Mouse (Mus musculus) hindbrain, postnatal 0 days (tissue): ENCODE measurements at regions not wholly inside any gene's neighbourhood (a gene's known extent, or its start where the extent isn't known, plus 50 kb on each side); places are given as distances from the start of the nearest gene placed in this dataset.

Experiments used
- ATAC-seq: fragments of 200-750 bp; cut with Nextera tagmentation; 2 replicates; pipeline ENCODE4 v1.8.0; 2017; ENCODE audit warnings: mild to moderate bottlenecking, moderate TSS enrichment, moderate library complexity
- DNase-seq: peaks from one replicate; pipeline ENCODE4 v3.0.0-alpha.2; 2015; ENCODE audit warnings: low spot score
- H3K27ac ChIP-seq: fragments of 300-500 bp; sonication (generic); 2 replicates; pipeline ENCODE4 v1.5.1; 2014; ENCODE audit warnings: mild to moderate bottlenecking
- H3K27me3 ChIP-seq: fragments of 300-500 bp; sonication (generic); 2 replicates; pipeline ENCODE4 v1.6.1; 2014; ENCODE audit warnings: low read length, mixed read lengths; ENCODE audit not compliant: insufficient read depth
- H3K36me3 ChIP-seq: fragments of 300-500 bp; sonication (generic); 2 replicates; pipeline ENCODE4 v1.6.1; 2014; ENCODE audit warnings: low read length, mixed read lengths; ENCODE audit not compliant: insufficient read depth
- H3K4me1 ChIP-seq: fragments of 300-500 bp; sonication (generic); 2 replicates; pipeline ENCODE4 v1.6.1; 2014; ENCODE audit warnings: antibody characterized with exemption, low read length, mixed read lengths; ENCODE audit not compliant: insufficient read depth
- H3K4me2 ChIP-seq: fragments of 300-500 bp; sonication (generic); 2 replicates; pipeline ENCODE4 v1.6.1; 2014; ENCODE audit warnings: low read depth, mild to moderate bottlenecking, low read length, moderate library complexity, mixed read lengths
- H3K4me3 ChIP-seq: fragments of 300-500 bp; sonication (generic); 2 replicates; pipeline ENCODE4 v1.5.1; 2014; ENCODE audit warnings: low read length
- H3K9ac ChIP-seq: fragments of 300-500 bp; sonication (generic); replicated peaks from 2 replicates; pipeline ENCODE4 v1.6.1; 2014; ENCODE audit warnings: mild to moderate bottlenecking, low read length, moderate library complexity, mixed read lengths
- H3K9me3 ChIP-seq: fragments of 300-500 bp; sonication (generic); 2 replicates; pipeline ENCODE4 v1.6.1; 2016; ENCODE audit warnings: low read length, mixed read lengths
- CTCF ChIP-seq: IDR thresholded peaks from 2 replicates; pipeline ENCODE4 v1.5.1; 2016; ENCODE audit warnings: antibody characterized with exemption, control low read depth, low read depth
- WGBS: fragments of 180-500 bp; shearing (Covaris S2); extraction: QIAGEN DNeasy Blood & Tissue Kit; methylation state at CpG from one replicate; pipeline ENCODE4 v1.1.7; 2014; 5-methylcytosine and 5-hydroxymethylcytosine counted together

GRCm38 (mm10) chr10:91923626-91924025 lies 742.5 kb upstream of the Tmpo start:
- no peaks in the 10 kb centered on the region for H3K4me1 ChIP-seq
- no peak overlapping the region for H3K9ac ChIP-seq
- WGBS, result 77% methylated on average over 3 of the region's 3 CpGs
- H3K4me2 ChIP-seq, result no peak overlapping the region
- no peaks in the 10 kb centered on the region for H3K36me3 ChIP-seq
- no peak overlapping the region for H3K4me3 ChIP-seq
- H3K27ac ChIP-seq, result no peak overlapping the region
- H3K27me3 ChIP-seq, result no peaks in the 10 kb centered on the region
- DNase-seq (no peak), ATAC-seq (no peak)
- no peak for TF ChIP-seq CTCF
- H3K9me3 ChIP-seq, result no peaks in the 10 kb centered on the region

- Histone ChIP-seq H3K36me3 (no peaks in the 10 kb centered on the region), H3K9me3 (no peaks in the 10 kb centered on the region), H3K4me1 (no peaks in the 10 kb centered on the region), H3K4me3 (no peak overlapping the region), H3K27me3 (no peaks in the 10 kb centered on the region), H3K4me2 (no peak overlapping the region), H3K9ac (no peak overlapping the region), H3K27ac (no peak overlapping the region)
- ATAC-seq (no peak), DNase-seq (no peak)
- WGBS, result 86% methylated on average over 6 of the region's 6 CpGs
- no peak for TF ChIP-seq CTCF
Observed at GRCm38 (mm10) chr10:91889864-91890263, 708.7 kb upstream of the Tmpo start.

DNA sequence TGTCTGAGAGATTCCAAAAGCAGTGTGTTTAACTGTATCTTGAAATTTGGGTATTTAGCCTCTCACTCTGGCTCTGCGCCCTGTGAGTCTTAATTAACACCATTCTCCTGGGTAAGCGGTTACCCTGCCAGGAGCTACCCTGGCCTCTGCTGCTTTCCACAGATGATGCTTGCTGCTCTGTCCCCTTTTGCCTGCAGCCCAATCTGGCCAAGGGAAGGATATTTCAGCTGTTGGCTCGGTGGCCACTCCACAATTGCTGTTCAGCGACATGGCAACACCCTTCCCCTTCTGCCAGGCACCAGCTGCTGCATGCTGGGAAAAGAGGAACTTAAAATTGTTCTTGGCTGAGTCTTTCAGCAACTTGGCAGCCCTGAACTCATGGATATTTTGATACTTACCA lies 707.4 kb upstream of the Tmpo start:
- no peaks in the 10 kb centered on the region for H3K27me3 ChIP-seq
- H3K4me1 ChIP-seq, result no peaks in the 10 kb centered on the region
- H3K36me3 ChIP-seq, result no peaks in the 10 kb centered on the region
- no peak for TF ChIP-seq CTCF
- no peaks in the 10 kb centered on the region for H3K9me3 ChIP-seq
- H3K9ac ChIP-seq, result no peak overlapping the region
- H3K4me3 ChIP-seq, result no peak overlapping the region
- H3K4me2 ChIP-seq, result no peak overlapping the region
- no peak overlapping the region for H3K27ac ChIP-seq
- ATAC-seq (peak; percentile 84), DNase-seq (peak; percentile 81)
- WGBS, result 44% methylated on average over 4 of the region's 4 CpGs

DNA sequence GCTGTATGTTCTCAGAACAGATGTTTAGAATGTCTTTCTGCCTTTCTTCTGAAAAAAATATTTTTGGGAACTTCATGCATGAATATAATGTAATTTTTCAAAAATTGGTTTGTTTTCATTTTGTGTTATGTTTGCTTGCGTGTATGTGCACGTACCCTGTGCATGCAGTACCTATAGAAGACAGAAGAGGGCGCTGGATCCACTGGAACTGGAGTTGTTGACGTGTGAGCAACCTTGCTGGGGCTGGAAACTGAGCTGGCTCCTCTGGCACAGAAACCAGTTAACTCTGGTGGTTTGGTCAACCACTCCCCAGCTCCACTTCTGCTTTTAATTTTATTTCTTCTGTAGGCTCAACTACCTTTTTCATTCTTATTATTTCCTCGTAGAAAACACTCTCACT lies 702.0 kb upstream of the Tmpo start:
- no peak for ATAC-seq
- H3K27ac ChIP-seq, result no peak overlapping the region
- H3K36me3 ChIP-seq, result no peaks in the 10 kb centered on the region
- H3K9me3 ChIP-seq, result no peaks in the 10 kb centered on the region
- no peaks in the 10 kb centered on the region for H3K27me3 ChIP-seq
- no peak overlapping the region for H3K4me3 ChIP-seq
- peak; percentile 14 for DNase-seq
- TF ChIP-seq CTCF, result peak; percentile 61
- H3K4me2 ChIP-seq, result no peak overlapping the region
- H3K9ac ChIP-seq, result no peak overlapping the region
- no peaks in the 10 kb centered on the region for H3K4me1 ChIP-seq
- WGBS, result 73% methylated on average over 5 of the region's 5 CpGs

- no peak for ATAC-seq
- H3K9me3 ChIP-seq, result no peaks in the 10 kb centered on the region
- H3K27me3 ChIP-seq, result no peaks in the 10 kb centered on the region
- H3K4me3 ChIP-seq, result no peak overlapping the region
- no peak overlapping the region for H3K4me2 ChIP-seq
- no peak for TF ChIP-seq CTCF
- no peak for DNase-seq
- WGBS, result 67% methylated on average over 4 of the region's 4 CpGs
- no peaks in the 10 kb centered on the region for H3K36me3 ChIP-seq
- H3K9ac ChIP-seq, result no peak overlapping the region
- no peaks in the 10 kb centered on the region for H3K4me1 ChIP-seq
- H3K27ac ChIP-seq, result no peak overlapping the region
Observed at GRCm38 (mm10) chr10:91882481-91882880, 701.4 kb upstream of the Tmpo start.

DNA sequence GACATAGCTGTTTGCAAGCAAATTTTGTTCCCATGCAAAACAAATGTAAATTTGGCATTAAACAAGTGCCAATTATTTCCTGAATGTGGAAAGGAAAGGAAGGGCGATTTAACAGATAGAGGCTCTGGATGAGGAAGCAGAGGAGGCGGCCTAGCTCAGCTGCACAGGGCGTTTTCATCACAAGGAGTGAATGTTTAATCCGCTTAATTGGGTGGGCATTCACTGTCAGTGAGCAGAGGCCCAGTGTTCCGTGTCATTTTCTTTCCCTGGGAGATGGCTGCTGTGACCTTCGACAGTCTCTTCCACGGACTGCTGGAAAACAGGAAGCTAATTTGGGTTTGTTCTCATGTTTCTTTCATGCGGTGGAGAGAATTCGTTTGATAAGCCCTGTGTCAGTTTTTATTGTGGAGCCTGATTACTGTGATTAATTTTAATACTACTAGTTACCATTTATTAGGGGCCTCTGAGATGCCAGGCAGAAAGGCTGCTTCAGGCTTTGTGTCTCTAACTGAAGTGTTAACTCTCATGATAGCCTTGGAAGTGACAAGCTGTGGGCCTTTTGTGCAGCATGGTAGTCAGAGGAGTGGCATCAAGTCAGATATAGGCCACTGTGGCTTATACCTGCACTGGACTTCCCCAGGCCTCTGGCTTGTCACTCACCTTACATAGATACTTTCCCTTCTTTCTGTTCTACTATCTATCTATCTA lies 700.6 kb upstream of the Tmpo start:
- DNase-seq, result peak; percentile 49
- H3K36me3 ChIP-seq, result no peaks in the 10 kb centered on the region
- TF ChIP-seq CTCF, result no peak

DNA sequence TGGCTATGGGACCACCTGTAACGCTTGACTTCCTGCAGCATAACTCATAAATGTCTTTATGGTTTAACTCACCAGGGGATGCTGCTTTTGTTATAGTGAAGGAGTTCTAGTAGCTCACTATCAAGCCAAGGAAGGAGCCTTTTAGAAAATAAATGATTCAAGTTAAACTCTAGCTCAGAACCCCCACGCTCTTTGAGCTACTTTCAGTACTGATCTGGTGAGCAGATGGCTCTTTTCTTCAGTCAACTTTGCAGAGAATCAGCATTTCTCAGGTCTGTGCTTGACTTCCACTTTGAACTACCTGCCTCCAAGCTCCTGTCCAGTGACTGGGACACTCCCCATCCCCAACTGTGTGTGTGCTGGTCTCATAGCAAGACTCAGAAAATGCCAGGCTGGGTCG lies 694.3 kb upstream of the Tmpo start:
- no peaks in the 10 kb centered on the region for H3K36me3 ChIP-seq
- no peaks in the 10 kb centered on the region for H3K4me1 ChIP-seq
- H3K27me3 ChIP-seq, result no peaks in the 10 kb centered on the region
- WGBS, result 81% methylated on average over 3 of the region's 3 CpGs
- ATAC-seq (no peak), DNase-seq (no peak)
- H3K9me3 ChIP-seq, result no peaks in the 10 kb centered on the region
- no peak overlapping the region for H3K9ac ChIP-seq
- TF ChIP-seq CTCF, result no peak
- H3K4me3 ChIP-seq, result no peak overlapping the region
- no peak overlapping the region for H3K4me2 ChIP-seq
- no peak overlapping the region for H3K27ac ChIP-seq

More for the DNA sequence above, 700.6 kb upstream of the Tmpo start:
- Histone ChIP-seq H3K4me3 (no peak overlapping the region), H3K4me1 (no peaks in the 10 kb centered on the region), H3K27me3 (no peaks in the 10 kb centered on the region), H3K27ac (no peak overlapping the region), H3K4me2 (no peak overlapping the region), H3K9ac (no peak overlapping the region), H3K9me3 (no peaks in the 10 kb centered on the region)
- ATAC-seq, result no peak
- 19% methylated on average over 9 of the region's 9 CpGs for WGBS
